Mouse (Mus musculus): Measurements from ENCODE around the gene Spert. TPM values are rescaled to one million over a fixed set of nuclear protein-coding genes. Genes with fewer than 3 reads are reported as not detected.

Gene Spert
- polyA plus RNA-seq (2012) = not detected in 2 replicates

GRCm38 (mm10) chr14:75592978-75593377, at the start of gene Spert:
Gene Spert (minus strand): TSS chr14:75593116.
- no peak for TF ChIP-seq GATA1 (IDR thresholded peaks at IDR 0.05; ENCODE audit: low read length)

DNA sequence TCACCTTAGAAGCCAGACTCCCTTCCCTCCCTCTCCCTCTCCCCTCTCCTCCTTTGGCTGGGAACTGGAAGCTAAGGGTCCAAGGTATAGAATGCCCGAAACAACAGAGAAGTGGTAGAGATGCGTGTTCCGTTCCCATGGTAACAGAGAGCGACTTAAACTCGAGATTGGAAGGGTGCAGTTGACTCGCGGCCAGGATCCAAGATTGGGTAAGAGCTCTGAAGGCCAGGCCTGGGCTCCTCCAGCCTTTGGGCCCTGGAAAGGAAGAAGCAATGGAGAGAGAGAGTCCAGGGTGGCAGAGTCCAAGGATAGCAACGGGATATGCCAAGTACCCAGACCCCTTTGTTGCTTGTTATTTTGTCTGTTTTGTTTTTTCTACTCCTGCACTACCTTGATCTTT, 49.2 kb upstream of the Spert start, which contains the start of gene Erich6b:
Gene Erich6b, plus strand, starts transcription at position 180 of the 400 bp plus-strand sequence.
- TF ChIP-seq GATA1 (IDR thresholded peaks at IDR 0.05; ENCODE audit: low read length) = no peak

GRCm38 (mm10) chr14:75641369-75641768, 48.5 kb upstream of the Spert start:
- no peak for TF ChIP-seq GATA1 (IDR thresholded peaks at IDR 0.05; ENCODE audit: low read length)

DNA sequence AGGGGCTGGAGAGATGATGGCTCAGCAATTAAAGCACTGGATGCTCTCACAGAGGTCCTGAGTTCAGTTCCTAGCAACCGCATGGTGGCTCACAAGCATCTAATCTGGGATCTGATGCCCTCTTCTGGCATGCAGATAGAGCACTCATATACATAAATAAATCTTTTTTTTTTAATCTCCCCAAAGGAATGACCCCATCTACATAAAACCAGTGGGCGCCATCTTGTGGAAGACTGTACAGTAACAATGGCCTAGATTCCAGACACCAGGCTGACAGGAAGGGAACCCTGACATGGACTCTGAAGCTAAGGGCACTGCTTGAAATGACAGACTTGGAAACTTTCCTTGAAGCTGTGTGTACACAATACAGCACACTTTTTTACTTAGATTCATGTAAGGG, 47.9 kb upstream of the Spert start:
- no peak for TF ChIP-seq GATA1 (IDR thresholded peaks at IDR 0.05; ENCODE audit: low read length)

- TF ChIP-seq GATA1 (IDR thresholded peaks at IDR 0.05; ENCODE audit: low read length) = no peak
These were observed 44.7 kb upstream of the Spert start for GRCm38 (mm10) chr14:75637641-75638040.

DNA sequence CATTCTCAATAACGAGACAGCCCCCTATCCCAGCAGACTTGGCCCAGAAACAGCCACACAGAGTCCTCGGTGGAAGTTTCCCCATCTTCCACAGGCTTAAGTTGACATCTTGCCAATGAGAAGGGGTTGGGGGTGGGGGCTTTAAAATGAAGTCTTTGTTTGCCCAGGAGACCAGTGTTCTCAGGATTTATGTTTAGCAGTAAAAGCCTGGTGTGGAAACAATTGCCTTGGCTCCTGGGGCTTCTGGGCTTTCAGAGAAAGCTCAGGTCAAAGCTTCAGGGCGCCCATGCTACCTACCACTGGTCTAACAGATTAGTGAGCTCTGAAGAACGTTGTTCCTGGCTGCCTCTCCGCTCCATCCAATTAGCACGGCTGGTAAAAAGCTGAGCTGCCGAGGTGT, 43.2 kb upstream of the Spert start:
- TF ChIP-seq GATA1 (IDR thresholded peaks at IDR 0.05; ENCODE audit: low read length) = no peak

GRCm38 (mm10) chr14:75635350-75635749, 42.4 kb upstream of the Spert start:
- no peak for TF ChIP-seq GATA1 (IDR thresholded peaks at IDR 0.05; ENCODE audit: low read length)

- TF ChIP-seq GATA1 (IDR thresholded peaks at IDR 0.05; ENCODE audit: low read length) = peak; percentile 29
These were observed 36.0 kb upstream of the Spert start for GRCm38 (mm10) chr14:75628870-75629269.

DNA sequence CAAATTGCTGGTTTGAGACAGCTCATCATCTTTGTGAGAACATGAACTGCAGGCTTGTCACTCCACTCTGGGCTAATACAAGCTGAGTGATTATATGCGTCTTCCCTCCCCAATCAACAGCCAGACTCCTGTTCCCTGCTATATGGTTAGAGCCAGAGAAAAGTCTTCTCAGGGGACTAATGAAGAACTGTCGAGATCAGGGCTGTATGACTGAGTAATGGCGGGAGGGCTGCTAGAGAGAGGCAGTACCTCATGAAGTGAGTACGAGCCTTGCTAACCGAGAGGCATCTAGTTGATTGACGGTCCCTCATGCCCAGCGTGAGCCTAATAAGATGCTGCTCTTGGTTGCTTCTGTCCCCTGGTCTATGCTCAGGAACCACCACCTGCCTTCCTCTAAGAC, 30.1 kb upstream of the Spert start:
- TF ChIP-seq GATA1 (IDR thresholded peaks at IDR 0.05; ENCODE audit: low read length) = no peak

- TF ChIP-seq GATA1 (IDR thresholded peaks at IDR 0.05; ENCODE audit: low read length) = no peak
These were observed 23.5 kb upstream of the Spert start for GRCm38 (mm10) chr14:75616375-75616774.

- no peak for TF ChIP-seq GATA1 (IDR thresholded peaks at IDR 0.05; ENCODE audit: low read length)
These were observed 16.3 kb upstream of the Spert start for GRCm38 (mm10) chr14:75609176-75609575.

DNA sequence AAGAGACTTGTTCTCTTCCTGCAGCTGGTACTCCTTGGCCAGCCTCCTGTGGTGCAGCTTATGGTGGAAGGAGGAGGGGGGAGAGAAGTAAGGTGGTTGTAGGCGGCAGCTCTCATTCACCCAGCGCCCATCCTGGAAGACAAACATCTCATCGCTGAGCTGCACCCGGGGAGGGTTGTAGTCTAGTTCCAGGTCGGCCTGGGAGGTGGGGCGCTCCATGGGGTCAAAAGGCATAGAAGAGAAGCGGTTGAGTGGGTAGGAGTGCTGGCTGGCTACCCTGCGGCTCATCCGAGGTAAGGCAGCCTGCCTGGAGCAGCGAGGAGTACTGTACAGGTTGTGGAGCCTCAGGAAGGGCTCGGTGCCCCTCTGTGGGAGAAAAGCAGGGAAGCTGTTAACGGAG, 9.0 kb downstream of the Spert start:
- TF ChIP-seq GATA1 (IDR thresholded peaks at IDR 0.05; ENCODE audit: low read length) = no peak

GRCm38 (mm10) chr14:75579010-75579409, 13.9 kb downstream of the Spert start:
- TF ChIP-seq GATA1 (IDR thresholded peaks at IDR 0.05; ENCODE audit: low read length) = no peak

DNA sequence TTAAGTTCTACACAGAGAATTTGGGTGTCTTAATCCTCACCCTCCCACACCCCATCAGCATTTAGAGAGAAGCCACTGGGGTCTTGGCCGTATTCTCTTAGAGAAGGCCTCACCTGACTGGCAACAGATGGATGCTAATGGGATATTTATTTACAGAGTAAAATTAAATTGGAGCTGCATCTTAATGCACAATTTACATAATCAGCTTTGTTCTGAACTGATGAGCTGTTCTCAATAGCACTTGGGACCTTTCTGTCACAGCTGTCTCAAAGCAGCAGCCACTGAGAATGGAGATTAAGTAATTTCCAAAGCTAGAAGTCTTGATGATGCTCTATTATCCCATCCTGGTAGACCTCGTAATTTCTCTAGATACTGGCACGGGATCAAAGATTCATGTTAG, 26.6 kb downstream of the Spert start:
- no peak for TF ChIP-seq GATA1 (IDR thresholded peaks at IDR 0.05; ENCODE audit: low read length)

GRCm38 (mm10) chr14:75565534-75566140, 27.3 kb downstream of the Spert start:
- TF ChIP-seq GATA1 (IDR thresholded peaks at IDR 0.05; ENCODE audit: low read length) = no peak

- no peak for TF ChIP-seq GATA1 (IDR thresholded peaks at IDR 0.05; ENCODE audit: low read length)
These were observed 31.2 kb downstream of the Spert start for GRCm38 (mm10) chr14:75561577-75562331.

- no peak for TF ChIP-seq GATA1 (IDR thresholded peaks at IDR 0.05; ENCODE audit: low read length)
These were observed 51.2 kb downstream of the Spert start for GRCm38 (mm10) chr14:75541731-75542130.
